Comparison of ENCODE assay signal across 33 mouse cellular contexts in the genomic region with DNA sequence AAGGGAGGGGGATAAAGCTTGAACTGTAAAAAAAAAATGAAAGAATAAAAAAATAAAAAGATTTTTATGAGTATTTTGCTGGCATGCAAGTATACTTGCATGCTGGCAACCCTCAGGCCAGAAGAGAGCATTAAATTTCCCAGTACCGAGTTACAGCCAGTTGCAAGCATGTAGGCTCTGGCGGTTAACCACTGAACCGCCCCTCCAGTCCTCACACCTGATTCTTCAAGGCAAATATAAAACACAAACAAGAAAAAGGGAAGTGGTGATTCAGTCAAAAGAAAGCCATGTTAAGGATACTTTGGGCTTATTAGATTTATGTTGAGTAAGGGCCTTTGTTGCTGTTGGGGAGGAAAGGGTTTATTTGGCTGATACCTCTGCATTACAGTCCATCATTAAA. TPM values are rescaled to one million over a fixed set of nuclear protein-coding genes. Genes with fewer than 3 reads are reported as not detected.
DNase-seq lines count a peak whose midpoint lies in the region; ATAC-seq lines count a peak whose summit lies in the region.
"Had no signal": no experiment of that assay in that cellular context is flagged by ENCODE, and none has a peak within 500 bp of the region (broad histone marks: within the 10 kb centered on the region; RNA-seq: fewer than 3 reads in every experiment).

No protein-coding gene starts in this region.

- intact Hi-C loops in heart, postnatal 14 days (cut with DNase I): no loop called here

- DNase-seq in 416B (ENCODE audit: low read depth): peak; percentile 51
- DNase-seq in B cell, adult 2 months: peak; percentile 14 to 24
- peak; percentile 17 for DNase-seq in c-Kit-positive CD71-negative TER-119-negative erythroid progenitor cells, embryonic 14.5 days (ENCODE audit: low read depth)
- DNase-seq in lung, postnatal 10 days: no peak
- DNase-seq in heart, postnatal 14 days: no peak
- DNase-seq: adrenal gland, postnatal 14 days; cerebellum, adult 8-10 months; kidney, adult 18-20 months; kidney, postnatal 4 days; liver; retina, postnatal 1 day; thymus, adult 2 months had no signal

- ATAC-seq in megakaryocyte progenitor cell, adult 5-6 weeks (replicated peaks; ENCODE audit: poor library complexity): peak; percentile 57
- no peak for ATAC-seq in CD4-positive, CD25-positive, alpha-beta regulatory T cell, adult 4 months
- ATAC-seq: forebrain, embryonic 14.5 days had no signal

RNA-seq across cellular contexts. Expression of a gene that starts 52.0 kb away (rescaled TPM):
- total RNA-seq in megakaryocyte progenitor cell, adult 5-6 weeks (2015): not detected in 2 replicates
- not detected in 2 replicates for total RNA-seq in megakaryocyte progenitor cell, adult 5-6 weeks (2017)
- not detected for polyA plus RNA-seq in CD4-positive, CD25-positive, alpha-beta regulatory T cell, adult 4 months (2017; shearing (Covaris generic))
- not detected for total RNA-seq in heart, postnatal 14 days (2021)
- total RNA-seq: gastrocnemius, adult 8-10 months; left cerebral cortex, adult 2 months; left cerebral cortex, postnatal 36 days; monocyte, adult 5-6 weeks had no signal
- polyA plus RNA-seq: embryonic facial prominence, embryonic 15.5 days; G1E; gonadal fat pad, adult 2 months; heart, embryonic 10.5 days; heart, embryonic 16.5 days; hindbrain, embryonic 11.5 days; kidney, embryonic 16.5 days; liver, embryonic 15.5 days; lung, embryonic 15.5 days; macrophage; midbrain, embryonic 11.5 days; neural tube, embryonic 11.5 days; spleen, adult 2 months; stomach, embryonic 16.5 days had no signal

Comparison
In these comparisons a context has a peak if more than half of its experiments do, and no peak if none do; other contexts are left out.
1. DNase-seq: peak in 416B (single experiment), B cell, adult 2 months (2 of 2) and c-Kit-positive CD71-negative TER-119-negative erythroid progenitor cells, embryonic 14.5 days (single experiment); none in lung, postnatal 10 days (single experiment) and heart, postnatal 14 days (0 of 2).